Mouse (Mus musculus): Measurements from ENCODE around the gene Sec14l2. TPM values are rescaled to one million over a fixed set of nuclear protein-coding genes. Genes with fewer than 3 reads are reported as not detected.
"Not testable (repeated sequence)": the region's sequence is repeated elsewhere in the genome, so short reads cannot be mapped to it uniquely, and the experiment has no call there.

Sec14l2 gene
- polyA plus RNA-seq, 1 experiment = 32.2 TPM

- DNase-seq = no peak
- H3K27me3 ChIP-seq (ENCODE audit: control insufficient read depth, insufficient read depth, low read length) = no peaks in the 10 kb centered on the region
- no peak for TF ChIP-seq CTCF (IDR thresholded peaks at IDR 0.05; ENCODE audit: borderline replicate concordance, insufficient read depth, low read depth, low read length)
- no peak for TF ChIP-seq POLR2A (IDR thresholded peaks at IDR 0.05; ENCODE audit: borderline replicate concordance, insufficient read depth, low read length)
- H3K4me1 ChIP-seq (ENCODE audit: control insufficient read depth, insufficient read depth, low read length) = peaks cover 3% of the 10 kb centered on the region; the same call in 1 of the 2 replicates
- no peak overlapping the region for H3K4me3 ChIP-seq (replicated peaks; ENCODE audit: insufficient read depth, low read depth, low read length)
- H3K27ac ChIP-seq (ENCODE audit: insufficient read depth, low read length) = no peak overlapping the region
Measured at GRCm38 (mm10) chr11:4141505-4141904, 18.3 kb upstream of the Sec14l2 start.

GRCm38 (mm10) chr11:4138964-4139363 is 15.7 kb upstream of the Sec14l2 start:
- Histone ChIP-seq H3K27me3 (ENCODE audit: control insufficient read depth, insufficient read depth, low read length) (no peaks in the 10 kb centered on the region), H3K27ac (ENCODE audit: insufficient read depth, low read length) (no peak overlapping the region), H3K4me1 (ENCODE audit: control insufficient read depth, insufficient read depth, low read length) (peaks cover 5% of the 10 kb centered on the region; the same call in 1 of the 2 replicates), H3K4me3 (replicated peaks; ENCODE audit: insufficient read depth, low read depth, low read length) (no peak overlapping the region)
- WGBS = 83% methylated on average over 2 of the region's 2 CpGs
- DNase-seq = no peak
- no peak for TF ChIP-seq POLR2A (IDR thresholded peaks at IDR 0.05; ENCODE audit: borderline replicate concordance, insufficient read depth, low read length)
- no peak for TF ChIP-seq CTCF (IDR thresholded peaks at IDR 0.05; ENCODE audit: borderline replicate concordance, insufficient read depth, low read depth, low read length)

GRCm38 (mm10) chr11:4134986-4135935 is 12.0 kb upstream of the Sec14l2 start, which contains the start of gene Rnf215:
Gene Rnf215 (plus strand): TSS chr11:4135202.
- no peaks in the 10 kb centered on the region for H3K27me3 ChIP-seq (ENCODE audit: control insufficient read depth, insufficient read depth, low read length)
- DNase-seq = peak; percentile 88 to 91
- TF ChIP-seq CTCF (IDR thresholded peaks at IDR 0.05; ENCODE audit: borderline replicate concordance, insufficient read depth, low read depth, low read length) = peak; percentile 51; the same call in 1 of the 2 replicates
- peak; percentile 58; the same call in 1 of the 2 replicates for TF ChIP-seq POLR2A (IDR thresholded peaks at IDR 0.05; ENCODE audit: borderline replicate concordance, insufficient read depth, low read length)
- H3K27ac ChIP-seq (ENCODE audit: insufficient read depth, low read length) = peak within 1 kb of the TSS; percentile 63
- WGBS = under 1% methylated on average over 65 of the region's 66 CpGs
- H3K4me3 ChIP-seq (replicated peaks; ENCODE audit: insufficient read depth, low read depth, low read length) = peak within 1 kb of the TSS; percentile 92
- H3K4me1 ChIP-seq (ENCODE audit: control insufficient read depth, insufficient read depth, low read length) = peaks cover 5% of the 10 kb centered on the region; the same call in 1 of the 2 replicates

GRCm38 (mm10) chr11:4134400-4134799 is 11.2 kb upstream of the Sec14l2 start:
- H3K4me3 ChIP-seq (replicated peaks; ENCODE audit: insufficient read depth, low read depth, low read length) = peak overlapping the region; percentile 92
- no peak for DNase-seq
- 61% methylated on average over 6 of the region's 6 CpGs for WGBS
- TF ChIP-seq POLR2A (IDR thresholded peaks at IDR 0.05; ENCODE audit: borderline replicate concordance, insufficient read depth, low read length) = no peak
- no peak for TF ChIP-seq CTCF (IDR thresholded peaks at IDR 0.05; ENCODE audit: borderline replicate concordance, insufficient read depth, low read depth, low read length)
- no peaks in the 10 kb centered on the region for H3K27me3 ChIP-seq (ENCODE audit: control insufficient read depth, insufficient read depth, low read length)
- H3K4me1 ChIP-seq (ENCODE audit: control insufficient read depth, insufficient read depth, low read length) = peaks cover 5% of the 10 kb centered on the region; the same call in 1 of the 2 replicates
- peak overlapping the region; percentile 44 for H3K27ac ChIP-seq (ENCODE audit: insufficient read depth, low read length)

- Histone ChIP-seq H3K4me3 (replicated peaks; ENCODE audit: insufficient read depth, low read depth, low read length) (no peak overlapping the region), H3K4me1 (ENCODE audit: control insufficient read depth, insufficient read depth, low read length) (peaks cover 5% of the 10 kb centered on the region; the same call in 1 of the 2 replicates), H3K27ac (ENCODE audit: insufficient read depth, low read length) (no peak overlapping the region), H3K27me3 (ENCODE audit: control insufficient read depth, insufficient read depth, low read length) (no peaks in the 10 kb centered on the region)
- peak in 1 of 2 experiments; percentile 24 for DNase-seq
- TF ChIP-seq POLR2A (IDR thresholded peaks at IDR 0.05; ENCODE audit: borderline replicate concordance, insufficient read depth, low read length) (no peak), CTCF (IDR thresholded peaks at IDR 0.05; ENCODE audit: borderline replicate concordance, insufficient read depth, low read depth, low read length) (peak; percentile 26)
- WGBS = 58% methylated on average over 3 of the region's 3 CpGs
Measured at GRCm38 (mm10) chr11:4133450-4133849, 10.2 kb upstream of the Sec14l2 start.

GRCm38 (mm10) chr11:4128461-4128860 is 5.2 kb upstream of the Sec14l2 start:
- WGBS = 96% methylated on average over 4 of the region's 4 CpGs
- H3K27ac ChIP-seq (ENCODE audit: insufficient read depth, low read length); H3K4me3 ChIP-seq (replicated peaks; ENCODE audit: insufficient read depth, low read depth, low read length); H3K27me3 ChIP-seq (ENCODE audit: control insufficient read depth, insufficient read depth, low read length); H3K4me1 ChIP-seq (ENCODE audit: control insufficient read depth, insufficient read depth, low read length); DNase-seq: not testable (repeated sequence)

GRCm38 (mm10) chr11:4127059-4127458 is 3.8 kb upstream of the Sec14l2 start:
- no peak overlapping the region for H3K4me3 ChIP-seq (replicated peaks; ENCODE audit: insufficient read depth, low read depth, low read length)
- no peak for TF ChIP-seq CTCF (IDR thresholded peaks at IDR 0.05; ENCODE audit: borderline replicate concordance, insufficient read depth, low read depth, low read length)
- no peak for TF ChIP-seq POLR2A (IDR thresholded peaks at IDR 0.05; ENCODE audit: borderline replicate concordance, insufficient read depth, low read length)
- no peak overlapping the region for H3K27ac ChIP-seq (ENCODE audit: insufficient read depth, low read length)
- no peaks in the 10 kb centered on the region for H3K27me3 ChIP-seq (ENCODE audit: control insufficient read depth, insufficient read depth, low read length)
- WGBS = 98% methylated on average over 1 of the region's 1 CpGs
- DNase-seq = no peak
- H3K4me1 ChIP-seq (ENCODE audit: control insufficient read depth, insufficient read depth, low read length) = no peaks in the 10 kb centered on the region

GRCm38 (mm10) chr11:4123922-4124321 is 707 bp upstream of the Sec14l2 start:
- TF ChIP-seq POLR2A (IDR thresholded peaks at IDR 0.05; ENCODE audit: borderline replicate concordance, insufficient read depth, low read length) = no peak
- TF ChIP-seq CTCF (IDR thresholded peaks at IDR 0.05; ENCODE audit: borderline replicate concordance, insufficient read depth, low read depth, low read length) = peak; percentile 58
- H3K4me3 ChIP-seq (replicated peaks; ENCODE audit: insufficient read depth, low read depth, low read length) = no peak overlapping the region
- WGBS = 55% methylated on average over 5 of the region's 5 CpGs
- no peaks in the 10 kb centered on the region for H3K4me1 ChIP-seq (ENCODE audit: control insufficient read depth, insufficient read depth, low read length)
- H3K27ac ChIP-seq (ENCODE audit: insufficient read depth, low read length) = no peak overlapping the region
- DNase-seq = no peak
- no peaks in the 10 kb centered on the region for H3K27me3 ChIP-seq (ENCODE audit: control insufficient read depth, insufficient read depth, low read length)

All from cerebellum, adult 2 months (tissue).